ENCODE assay signal across 25 mouse cellular contexts in genomic region chr19:5451766-5452165, GRCm38 (mm10). TPM values are rescaled to one million over a fixed set of nuclear protein-coding genes. Genes with fewer than 3 reads are reported as not detected.
"Had no signal": no experiment of that assay in that cellular context is flagged by ENCODE, and none has a peak within 500 bp of the region (broad histone marks: within the 10 kb centered on the region; RNA-seq: fewer than 3 reads in every experiment).

No protein-coding gene starts in this region.

- H3K4me3 ChIP-seq: kidney, embryonic 15.5 days; limb, embryonic 12.5 days; limb, embryonic 15.5 days; liver, embryonic 12.5 days; liver, embryonic 15.5 days; lung, embryonic 15.5 days had no signal

- H3K36me3 ChIP-seq: liver, embryonic 15.5 days had no signal

- ATAC-seq: liver, embryonic 12.5 days had no signal

- DNase-seq: kidney, adult 2 months; kidney, postnatal 14 days; left cerebral cortex, postnatal 4 days; lung, postnatal 10 days; lung, postnatal 4 days; midbrain, embryonic 14.5 days; thymus, adult 18-20 months; thymus, postnatal 14 days had no signal

- H3K4me2 ChIP-seq: kidney, embryonic 15.5 days; limb, embryonic 12.5 days; limb, embryonic 15.5 days; liver, embryonic 12.5 days; liver, embryonic 15.5 days; lung, embryonic 15.5 days; midbrain, embryonic 11.5 days had no signal

- H3K9ac ChIP-seq: kidney, embryonic 15.5 days; limb, embryonic 12.5 days; limb, embryonic 15.5 days; liver, embryonic 12.5 days; liver, embryonic 15.5 days; lung, embryonic 15.5 days had no signal

- H3K9me3 ChIP-seq: kidney, embryonic 15.5 days; limb, embryonic 12.5 days; liver, embryonic 12.5 days; liver, embryonic 15.5 days; lung, embryonic 15.5 days had no signal

- H3K27ac ChIP-seq: kidney, embryonic 15.5 days; limb, embryonic 12.5 days; limb, embryonic 15.5 days; liver, embryonic 12.5 days; liver, embryonic 15.5 days; lung, embryonic 15.5 days had no signal

RNA-seq across cellular contexts. Expression of gene Fosl1, which starts 4.4 kb away (rescaled TPM):
- total RNA-seq: layer of hippocampus, adult 18-20 months; layer of hippocampus, postnatal 14 days; left cerebral cortex, adult 8-10 months; left cerebral cortex, postnatal 14 days; left cerebral cortex, postnatal 4 days had no signal
- polyA plus RNA-seq: limb, embryonic 12.5 days; limb, embryonic 15.5 days; liver, embryonic 12.5 days; liver, embryonic 15.5 days; lung, embryonic 15.5 days; midbrain, embryonic 11.5 days; midbrain, embryonic 14.5 days; midbrain, postnatal 0 days; neural tube, embryonic 11.5 days; neural tube, embryonic 14.5 days; stomach, embryonic 16.5 days had no signal

RNA-seq across cellular contexts. Expression of gene Ctsw, which starts 16.5 kb away (rescaled TPM):
- total RNA-seq: layer of hippocampus, adult 18-20 months had no signal
- polyA plus RNA-seq: testis, adult 2 months had no signal

RNA-seq across cellular contexts. Expression of gene Efemp2, which starts 22.0 kb away (rescaled TPM):
- total RNA-seq: megakaryocyte progenitor cell, adult 5-6 weeks had no signal
